Mouse (Mus musculus): Measurements from ENCODE around the gene Trpm7.

GRCm38 (mm10) chr2:126874809-126875515, 1.1 kb downstream of the Trpm7 start:
- no peak for TF ChIP-seq POLR2AphosphoS2 (IDR thresholded peaks at IDR 0.05; ENCODE audit: insufficient read length, low read depth)
- TF ChIP-seq CEBPB (IDR thresholded peaks at IDR 0.05; ENCODE audit: insufficient read depth, poor library complexity, severe bottlenecking) = no peak
- TF ChIP-seq POLR2A (IDR thresholded peaks at IDR 0.05; ENCODE audit: insufficient read length, low read depth) = no peak
- TF ChIP-seq E2F4 (IDR thresholded peaks at IDR 0.05; ENCODE audit: insufficient read depth) = no peak

All from myocyte (in vitro differentiated cells).